Mouse (Mus musculus): ENCODE data around the gene Rnf222.

- TF ChIP-seq GATA1 (IDR thresholded peaks at IDR 0.05; ENCODE audit: low read length) (no peak), TAL1 (IDR thresholded peaks at IDR 0.05; ENCODE audit: low read length) (no peak)
These were observed 20.6 kb downstream of the Rnf222 start for GRCm38 (mm10) chr11:68908846-68909503.

All from erythroblast, embryonic 14.5 days (primary cell).